Mouse (Mus musculus) small intestine, adult 2 months (tissue): ENCODE results near the gene Cyp46a1.

ENCODE experiments used
- CTCF ChIP-seq: fragments of 200-500 bp; IDR thresholded peaks from 2 replicates; pipeline ENCODE4 v1.5.1; 2012; ENCODE audit warnings: low read depth, mild to moderate bottlenecking, control low read depth, inconsistent platforms, low read length, moderate library complexity, mixed read lengths; ENCODE audit not compliant: insufficient replicate concordance, insufficient read length; ENCODE audit errors: extremely low read depth
- POLR2A ChIP-seq: fragments of 200-500 bp; IDR thresholded peaks from 2 replicates; pipeline ENCODE4 v1.6.1; 2012; ENCODE audit warnings: low read depth, mild to moderate bottlenecking, control low read depth, inconsistent platforms, low read length, moderate library complexity

- TF ChIP-seq POLR2A (no peak), CTCF (no peak)
Measured at GRCm38 (mm10) chr12:108350931-108351330, 16.8 kb downstream of the Cyp46a1 start.
